Mouse (Mus musculus): ENCODE measurements around the gene Tcl1b3. TPM values are rescaled to one million over a fixed set of nuclear protein-coding genes. Genes with fewer than 3 reads are reported as not detected.
A peak's percentile ranks its signal among the peaks of the same experiment; 100 is the strongest.
"Not testable (repeated sequence)": the region's sequence is repeated elsewhere in the genome, so short reads cannot be mapped to it uniquely, and the experiment has no call there.

Gene Tcl1b3
- polyA plus RNA-seq, 1 experiment from 2014 or later: not detected

- H3K27me3 ChIP-seq; H3K4me3 ChIP-seq; H3K27ac ChIP-seq (replicated peaks); H3K9ac ChIP-seq; H3K4me2 ChIP-seq; H3K9me3 ChIP-seq; H3K36me3 ChIP-seq; H3K4me1 ChIP-seq (replicated peaks); ATAC-seq (ENCODE audit: low FRiP score, low read depth): not testable (repeated sequence)
- WGBS: 14% methylated on average over 7 of the region's 7 CpGs
Measured at GRCm38 (mm10) chr12:105199684-105200497, 9.0 kb downstream of the Tcl1b3 start.

- not testable (repeated sequence) for H3K4me3 ChIP-seq; H3K9me3 ChIP-seq; H3K27me3 ChIP-seq; ATAC-seq (ENCODE audit: low FRiP score, low read depth); H3K4me2 ChIP-seq; H3K4me1 ChIP-seq (replicated peaks); H3K27ac ChIP-seq (replicated peaks); H3K9ac ChIP-seq; H3K36me3 ChIP-seq
- 92% methylated on average over 1 of the region's 1 CpGs for WGBS
Measured at GRCm38 (mm10) chr12:105201657-105202056, 10.8 kb downstream of the Tcl1b3 start, which contains the start of gene Tcl1b4. Tcl1b4 (plus strand) TSS chr12:105201957.

GRCm38 (mm10) chr12:105207071-105207470 is 16.2 kb downstream of the Tcl1b3 start:
- H3K9ac ChIP-seq: no peak overlapping the region
- 74% methylated on average over 1 of the region's 1 CpGs for WGBS
- H3K27ac ChIP-seq (replicated peaks): no peak overlapping the region
- H3K4me1 ChIP-seq (replicated peaks): no peaks in the 10 kb centered on the region
- H3K36me3 ChIP-seq: no peaks in the 10 kb centered on the region
- H3K4me2 ChIP-seq: no peak overlapping the region
- no peak for ATAC-seq (ENCODE audit: low FRiP score, low read depth)
- no peak overlapping the region for H3K4me3 ChIP-seq
- no peaks in the 10 kb centered on the region for H3K9me3 ChIP-seq
- H3K27me3 ChIP-seq: no peaks in the 10 kb centered on the region

- H3K36me3 ChIP-seq: no peaks in the 10 kb centered on the region
- ATAC-seq (ENCODE audit: low FRiP score, low read depth): no peak
- H3K4me1 ChIP-seq (replicated peaks): no peaks in the 10 kb centered on the region
- no peak overlapping the region for H3K4me2 ChIP-seq
- H3K9me3 ChIP-seq: no peaks in the 10 kb centered on the region
- 91% methylated on average over 1 of the region's 1 CpGs for WGBS
- no peak overlapping the region for H3K27ac ChIP-seq (replicated peaks)
- H3K9ac ChIP-seq: no peak overlapping the region
- no peak overlapping the region for H3K4me3 ChIP-seq
- H3K27me3 ChIP-seq: no peaks in the 10 kb centered on the region
Measured at GRCm38 (mm10) chr12:105208441-105208840, 17.6 kb downstream of the Tcl1b3 start.

- H3K4me2 ChIP-seq: no peak overlapping the region
- no peaks in the 10 kb centered on the region for H3K36me3 ChIP-seq
- H3K27ac ChIP-seq (replicated peaks): no peak overlapping the region
- H3K4me1 ChIP-seq (replicated peaks): no peaks in the 10 kb centered on the region
- H3K27me3 ChIP-seq: no peaks in the 10 kb centered on the region
- ATAC-seq (ENCODE audit: low FRiP score, low read depth): no peak
- H3K4me3 ChIP-seq: no peak overlapping the region
- no peak overlapping the region for H3K9ac ChIP-seq
- no peaks in the 10 kb centered on the region for H3K9me3 ChIP-seq
- WGBS: 95% methylated on average over 7 of the region's 7 CpGs
Measured at GRCm38 (mm10) chr12:105209231-105209630, 18.4 kb downstream of the Tcl1b3 start.

- Histone ChIP-seq H3K4me3 (no peak overlapping the region), H3K27me3 (no peaks in the 10 kb centered on the region), H3K9ac (no peak overlapping the region), H3K4me1 (replicated peaks) (no peaks in the 10 kb centered on the region), H3K4me2 (no peak overlapping the region), H3K27ac (replicated peaks) (no peak overlapping the region), H3K36me3 (no peaks in the 10 kb centered on the region), H3K9me3 (no peaks in the 10 kb centered on the region)
- WGBS: 90% methylated on average over 7 of the region's 7 CpGs
- no peak for ATAC-seq (ENCODE audit: low FRiP score, low read depth)
Measured at GRCm38 (mm10) chr12:105217101-105217760, 26.4 kb downstream of the Tcl1b3 start.

- 94% methylated on average over 22 of the region's 22 CpGs for WGBS
- H3K4me2 ChIP-seq: no peak within 1 kb of the TSS
- no peaks in the 10 kb centered on the region for H3K36me3 ChIP-seq
- no peak within 1 kb of the TSS for H3K9ac ChIP-seq
- no peaks in the 10 kb centered on the region for H3K27me3 ChIP-seq
- no peak within 1 kb of the TSS for H3K27ac ChIP-seq (replicated peaks)
- no peak within 1 kb of the TSS for H3K4me3 ChIP-seq
- no peaks in the 10 kb centered on the region for H3K9me3 ChIP-seq
- ATAC-seq (ENCODE audit: low FRiP score, low read depth): no peak
- H3K4me1 ChIP-seq (replicated peaks): no peaks in the 10 kb centered on the region
Measured at GRCm38 (mm10) chr12:105222601-105223319, 31.9 kb downstream of the Tcl1b3 start, which contains the start of gene Tcl1. Tcl1 (minus strand) TSS chr12:105222793.

- no peak for ATAC-seq (ENCODE audit: low FRiP score, low read depth)
- Histone ChIP-seq H3K27ac (replicated peaks) (no peak overlapping the region), H3K4me3 (no peak overlapping the region), H3K4me1 (replicated peaks) (no peaks in the 10 kb centered on the region), H3K9me3 (no peaks in the 10 kb centered on the region), H3K27me3 (no peaks in the 10 kb centered on the region), H3K9ac (no peak overlapping the region), H3K4me2 (no peak overlapping the region), H3K36me3 (no peaks in the 10 kb centered on the region)
- WGBS: 40% methylated on average over 16 of the region's 16 CpGs
Measured at GRCm38 (mm10) chr12:105224621-105225320, 33.9 kb downstream of the Tcl1b3 start.

- H3K4me2 ChIP-seq: peak overlapping the region; percentile 37
- no peaks in the 10 kb centered on the region for H3K9me3 ChIP-seq
- H3K27me3 ChIP-seq: no peaks in the 10 kb centered on the region
- peaks cover 16% of the 10 kb centered on the region for H3K4me1 ChIP-seq (replicated peaks)
- no peaks in the 10 kb centered on the region for H3K36me3 ChIP-seq
- no peak overlapping the region for H3K9ac ChIP-seq
- H3K4me3 ChIP-seq: no peak overlapping the region
- no peak; the same call in 1 of the 2 replicates for ATAC-seq (ENCODE audit: low FRiP score, low read depth)
- peak overlapping the region; percentile 32 for H3K27ac ChIP-seq (replicated peaks)
- 38% methylated on average over 11 of the region's 11 CpGs for WGBS
Measured at GRCm38 (mm10) chr12:105234362-105234761, 43.5 kb downstream of the Tcl1b3 start.

- H3K9ac ChIP-seq: no peak overlapping the region
- H3K4me1 ChIP-seq (replicated peaks): peaks cover 19% of the 10 kb centered on the region
- no peaks in the 10 kb centered on the region for H3K27me3 ChIP-seq
- H3K9me3 ChIP-seq: no peaks in the 10 kb centered on the region
- 79% methylated on average over 3 of the region's 3 CpGs for WGBS
- H3K27ac ChIP-seq (replicated peaks): no peak overlapping the region
- no peak for ATAC-seq (ENCODE audit: low FRiP score, low read depth)
- H3K4me3 ChIP-seq: no peak overlapping the region
- H3K4me2 ChIP-seq: no peak overlapping the region
- no peaks in the 10 kb centered on the region for H3K36me3 ChIP-seq
Measured at GRCm38 (mm10) chr12:105235091-105235490, 44.2 kb downstream of the Tcl1b3 start.

GRCm38 (mm10) chr12:105239060-105239459 is 48.2 kb downstream of the Tcl1b3 start:
- Histone ChIP-seq H3K27ac (replicated peaks) (peak overlapping the region; percentile 59), H3K4me1 (replicated peaks) (peaks cover 17% of the 10 kb centered on the region), H3K9me3 (no peaks in the 10 kb centered on the region), H3K36me3 (no peaks in the 10 kb centered on the region), H3K27me3 (no peaks in the 10 kb centered on the region), H3K4me3 (no peak overlapping the region), H3K9ac (no peak overlapping the region), H3K4me2 (no peak overlapping the region)
- no peak for ATAC-seq (ENCODE audit: low FRiP score, low read depth)
- WGBS: 48% methylated on average over 9 of the region's 9 CpGs

Measured in hindbrain, embryonic 15.5 days (tissue).